Mouse (Mus musculus): ENCODE measurements around the gene Tep1.
"Not testable (repeated sequence)": the region's sequence is repeated elsewhere in the genome, so short reads cannot be mapped to it uniquely, and the experiment has no call there.

GRCm38 (mm10) chr14:50865005-50865404 lies 5.4 kb downstream of the Tep1 start:
- not testable (repeated sequence) for TF ChIP-seq EP300, CTCF (IDR thresholded peaks at IDR 0.05; ENCODE audit: low read depth)

Data from liver, postnatal 0 days (tissue).